Mouse (Mus musculus) gastrocnemius, adult 18-20 months (tissue): ENCODE data around the gene Slc13a3. TPM values are rescaled to one million over a fixed set of nuclear protein-coding genes. Genes with fewer than 3 reads are reported as not detected.

Experiments used
- DNase-seq: peaks from one replicate; pipeline ENCODE4 v3.0.0; 2021; ENCODE audit warnings: low spot score
- total RNA-seq, 2 experiments: library from RNA; stranded (reverse); gene quantifications; 2 replicates each; pipeline ENCODE4 v1.2.3; 2021

The Slc13a3 gene
- total RNA-seq, 2 experiments from 2014 or later, result 0.25 TPM; not detected in 1

- no peak for DNase-seq
Observed at GRCm38 (mm10) chr2:165482003-165482402, 9.0 kb upstream of the Slc13a3 start.

DNA sequence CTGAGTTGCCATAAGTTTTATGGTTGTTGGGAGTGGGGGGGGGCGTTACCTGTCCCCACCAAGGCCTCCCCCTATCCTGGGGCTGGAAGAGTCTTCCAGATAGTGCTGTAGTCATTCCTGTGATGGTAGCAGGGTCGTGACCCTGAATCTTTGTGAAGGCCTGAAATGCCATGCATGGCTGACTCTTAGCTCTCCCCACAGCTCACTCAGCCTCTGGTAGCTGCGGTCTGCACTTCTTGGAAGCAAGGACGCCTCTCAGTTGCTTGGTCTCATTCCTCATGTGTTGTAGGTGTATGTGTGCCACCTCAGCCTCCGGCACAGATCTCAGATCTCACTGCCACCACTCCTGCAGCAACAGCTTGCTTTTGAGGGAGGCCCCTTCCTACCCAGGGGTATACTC, 2.8 kb upstream of the Slc13a3 start:
- DNase-seq, result no peak

- no peak for DNase-seq
Observed at GRCm38 (mm10) chr2:165475412-165475811, 2.4 kb upstream of the Slc13a3 start.

GRCm38 (mm10) chr2:165471943-165472342, 1.1 kb downstream of the Slc13a3 start:
- DNase-seq, result no peak

DNA sequence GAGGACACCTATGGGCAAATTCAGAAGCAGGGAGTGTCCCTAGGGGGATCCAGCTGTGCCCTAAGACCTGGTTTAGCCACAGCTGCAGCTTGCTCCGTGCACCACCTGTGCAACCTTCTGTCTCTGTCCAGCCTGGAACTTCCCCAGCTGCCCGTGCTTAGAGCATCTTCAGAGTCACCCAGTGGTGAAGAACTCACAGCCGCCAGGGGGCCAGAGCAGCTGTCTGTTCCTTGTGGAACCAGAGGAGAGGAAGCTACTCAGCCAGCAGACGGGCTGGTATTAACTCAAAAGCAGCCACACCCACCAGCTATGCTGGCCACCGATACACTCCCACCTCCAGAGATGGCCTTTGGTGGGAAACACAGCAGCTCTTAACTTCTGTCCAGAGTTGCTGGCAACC, 2.9 kb downstream of the Slc13a3 start:
- no peak for DNase-seq

DNA sequence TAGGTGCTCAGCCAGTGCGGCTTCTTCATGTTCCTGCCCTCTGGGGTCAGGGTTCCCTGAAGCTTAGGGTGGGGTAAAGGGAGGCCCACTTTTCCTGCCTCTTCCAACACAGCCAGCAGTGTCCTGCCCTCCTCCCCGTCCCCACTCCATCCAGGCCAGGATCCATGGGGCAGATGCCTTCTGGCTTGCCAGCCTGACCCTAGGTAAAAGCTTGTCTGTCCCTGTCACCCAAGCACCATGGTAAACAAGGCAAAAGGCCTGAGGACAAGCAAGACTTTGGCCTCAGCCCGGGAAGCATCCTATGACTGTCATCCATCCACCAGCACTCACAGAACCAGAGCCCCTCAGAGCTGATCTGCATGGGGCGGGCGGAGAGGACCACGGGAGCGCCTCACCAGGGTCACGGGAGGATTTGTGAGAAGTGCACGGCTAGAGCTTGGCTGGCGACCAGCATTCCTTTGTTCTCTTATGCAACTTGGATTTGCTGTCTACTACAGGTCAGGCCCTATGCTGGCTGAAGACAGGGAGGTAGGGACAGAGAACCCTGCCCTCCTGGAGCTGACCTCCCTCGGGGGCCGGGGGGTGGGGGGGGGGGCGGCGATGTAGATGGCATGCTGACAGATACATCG, 5.1 kb downstream of the Slc13a3 start:
- DNase-seq, result no peak

- DNase-seq, result no peak
Observed at GRCm38 (mm10) chr2:165459663-165460062, 13.4 kb downstream of the Slc13a3 start.

DNA sequence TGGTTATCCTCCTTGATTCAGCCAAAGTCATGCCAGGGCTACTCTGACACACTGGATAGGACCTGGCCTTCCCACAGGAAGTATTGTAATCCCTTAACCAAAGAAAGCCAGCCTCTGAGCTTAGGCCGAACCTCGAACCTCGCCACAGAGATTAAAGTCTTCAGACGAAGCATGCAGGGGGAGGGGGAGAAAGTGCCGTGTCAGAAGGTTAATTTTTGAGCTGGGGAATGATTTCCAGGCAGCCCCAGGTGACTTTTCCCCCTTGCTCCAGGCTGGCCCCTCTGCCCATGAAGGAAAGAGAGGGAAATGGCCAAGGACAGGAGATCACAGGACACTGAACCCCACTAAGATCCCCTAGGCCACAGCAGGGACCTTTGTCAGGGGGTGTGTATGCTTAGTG, 14.8 kb downstream of the Slc13a3 start:
- no peak for DNase-seq

DNA sequence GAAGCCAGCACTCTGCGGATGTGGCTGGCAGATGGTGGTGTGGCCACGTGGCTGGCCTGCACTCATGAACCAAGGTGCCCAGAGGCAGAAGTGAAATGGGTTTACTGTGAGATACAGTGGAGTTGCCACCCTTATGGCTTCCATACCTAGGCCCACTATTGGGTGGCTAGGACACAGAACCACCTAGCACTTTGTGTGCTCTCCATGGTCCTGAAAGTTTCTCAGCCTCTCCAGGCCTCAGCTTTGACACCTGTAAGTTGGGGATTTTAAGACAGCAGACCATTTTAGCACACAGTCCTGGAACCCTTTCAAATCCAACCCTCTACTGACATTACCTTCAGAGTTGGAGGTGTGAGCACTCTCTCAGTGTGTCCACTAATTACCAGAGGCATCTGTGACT, 16.3 kb downstream of the Slc13a3 start:
- DNase-seq, result no peak

- no peak for DNase-seq
Observed at GRCm38 (mm10) chr2:165452730-165453693, 20.0 kb downstream of the Slc13a3 start.

- DNase-seq, result no peak
Observed at GRCm38 (mm10) chr2:165448475-165448874, 24.6 kb downstream of the Slc13a3 start.

- DNase-seq, result no peak
Observed at GRCm38 (mm10) chr2:165444861-165445260, 28.2 kb downstream of the Slc13a3 start.

DNA sequence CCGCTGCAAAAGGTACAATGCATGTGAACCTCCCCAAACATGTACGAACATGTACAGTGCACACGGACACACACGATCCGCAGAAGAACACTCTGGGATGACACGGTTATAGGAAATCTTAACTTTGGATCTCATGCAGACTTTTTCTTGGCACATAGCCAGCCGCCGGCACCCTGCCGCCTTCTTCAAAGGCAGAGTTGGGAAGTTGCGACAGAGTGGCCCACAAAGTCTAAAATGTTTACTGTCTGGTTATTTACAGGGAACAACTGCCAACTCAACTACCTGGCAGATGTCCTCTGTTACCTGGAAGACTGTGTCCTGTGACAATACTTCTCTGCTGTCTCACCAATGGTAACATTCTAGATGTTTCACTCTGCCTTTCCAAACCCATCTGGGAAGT, 30.0 kb downstream of the Slc13a3 start:
- no peak for DNase-seq

- no peak for DNase-seq
Observed at GRCm38 (mm10) chr2:165441613-165442012, 31.4 kb downstream of the Slc13a3 start.

GRCm38 (mm10) chr2:165439613-165440012, 33.4 kb downstream of the Slc13a3 start:
- no peak for DNase-seq

- no peak for DNase-seq
Observed at GRCm38 (mm10) chr2:165438881-165439280, 34.1 kb downstream of the Slc13a3 start.

- no peak for DNase-seq
Observed at GRCm38 (mm10) chr2:165428694-165429093, 44.3 kb downstream of the Slc13a3 start.

DNA sequence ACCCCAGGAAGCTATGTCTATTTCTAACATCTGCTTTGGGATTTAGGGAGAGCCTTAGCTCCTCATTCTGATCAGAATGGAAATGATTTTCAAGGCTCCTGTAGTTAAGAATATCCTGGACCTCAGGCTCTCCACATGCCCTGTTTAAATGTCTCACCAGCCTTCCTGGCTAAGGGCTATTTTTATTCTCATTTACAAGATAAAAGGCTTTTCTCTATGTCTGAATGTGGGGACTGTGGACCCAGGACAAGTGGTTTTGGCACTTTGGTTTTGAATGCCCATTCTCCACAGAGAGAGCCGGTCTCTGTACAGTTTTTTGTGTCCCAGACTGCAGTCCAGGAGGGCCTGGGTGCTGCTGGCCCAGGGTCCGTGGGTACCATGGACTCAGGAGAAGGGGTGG, 52.8 kb downstream of the Slc13a3 start:
- no peak for DNase-seq

- DNase-seq, result no peak
Observed at GRCm38 (mm10) chr2:165419670-165420111, 53.3 kb downstream of the Slc13a3 start.

DNA sequence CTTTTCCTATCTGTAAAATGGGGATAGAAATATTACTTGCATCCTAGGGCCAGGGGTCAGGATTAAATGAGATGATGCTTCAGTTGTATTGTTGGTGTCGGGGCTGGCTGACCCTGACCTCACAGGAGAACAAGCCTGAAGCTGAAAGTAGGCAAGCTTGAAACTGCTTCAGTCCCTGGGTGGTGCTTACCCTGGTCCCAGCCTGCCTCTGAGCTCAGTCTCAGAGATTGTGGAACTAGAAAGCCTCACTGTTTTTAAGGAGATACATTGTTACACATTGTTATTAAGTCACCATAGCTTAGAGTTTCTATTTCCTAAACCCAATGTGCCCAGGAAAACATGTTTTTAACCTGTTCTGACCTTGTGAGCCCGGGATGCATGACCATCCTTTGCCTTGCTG, 54.5 kb downstream of the Slc13a3 start:
- no peak for DNase-seq

GRCm38 (mm10) chr2:165417291-165417690, 55.7 kb downstream of the Slc13a3 start:
- no peak for DNase-seq

DNA sequence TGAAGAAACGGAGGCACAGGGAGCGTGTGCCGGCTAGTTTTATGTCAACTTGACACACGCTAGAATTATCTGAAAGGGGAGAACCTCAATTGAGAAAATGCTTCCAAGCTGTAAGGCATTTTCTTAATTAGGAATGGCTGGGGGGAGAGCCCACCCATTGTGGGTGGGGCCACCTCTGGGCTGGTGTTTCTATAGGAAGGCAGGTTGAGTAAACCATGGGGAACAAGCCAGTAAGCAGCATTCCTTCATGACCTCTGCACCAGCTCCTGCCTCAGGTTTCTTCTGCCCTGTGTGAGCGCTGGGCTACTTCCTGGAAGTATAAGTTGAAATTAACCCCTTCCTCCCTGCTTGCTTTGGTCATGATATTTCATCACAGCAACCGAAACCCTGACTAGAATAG, 57.2 kb downstream of the Slc13a3 start:
- no peak for DNase-seq
